9 mouse cellular contexts compared by ENCODE assay signal in the genomic region with DNA sequence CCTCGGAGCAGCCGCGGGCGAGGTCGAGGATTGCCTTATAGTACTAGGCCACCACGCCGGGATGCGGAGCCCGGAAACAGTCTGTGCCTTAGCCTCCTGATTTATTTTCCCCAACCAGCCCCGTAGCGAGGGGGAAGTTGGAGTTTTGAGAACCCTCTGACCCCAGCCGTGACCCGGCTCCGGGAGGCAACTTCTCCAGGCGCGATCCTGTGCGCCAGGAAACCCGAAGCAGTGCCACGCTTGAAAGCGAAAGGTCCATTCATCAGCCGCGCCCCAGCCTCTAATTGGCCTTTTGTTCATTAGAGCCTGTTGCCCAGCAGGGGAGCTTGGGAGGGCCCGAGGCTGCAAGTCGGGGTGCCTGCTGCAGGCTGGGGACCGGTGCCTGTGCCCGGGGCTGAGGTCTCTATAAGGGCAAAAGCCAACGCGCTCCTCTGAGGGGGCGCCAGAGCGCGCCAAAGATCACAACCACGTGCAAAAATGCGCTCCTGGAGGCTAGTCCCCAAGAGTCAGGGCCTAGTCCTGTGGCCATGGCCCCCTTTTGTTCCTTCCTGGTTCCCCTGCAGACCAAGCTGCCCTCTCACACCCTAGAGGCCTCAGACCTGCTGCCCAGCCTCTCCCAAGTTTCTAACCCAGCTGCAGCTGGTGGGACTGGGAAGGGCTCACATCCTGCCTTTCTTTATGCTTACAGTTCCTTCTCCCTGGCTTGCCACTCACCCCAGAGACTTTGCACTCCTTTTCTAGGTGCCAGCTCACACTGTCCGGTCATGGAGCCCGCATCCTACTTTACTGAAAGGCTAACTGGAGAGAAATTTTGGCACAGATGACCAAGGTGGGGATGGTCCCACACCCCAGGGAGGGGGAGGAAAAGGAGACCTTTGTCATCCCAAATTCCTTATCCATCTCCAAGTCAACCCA. TPM values are rescaled to one million over a fixed set of nuclear protein-coding genes. Genes with fewer than 3 reads are reported as not detected.
DNase-seq lines count a peak whose midpoint lies in the region; ATAC-seq and TF ChIP-seq lines count a peak whose summit lies in the region.
"Had no signal": no experiment of that assay in that cellular context is flagged by ENCODE, and none has a peak within 500 bp of the region (broad histone marks: within the 10 kb centered on the region; RNA-seq: fewer than 3 reads in every experiment).

No protein-coding gene starts in this region.

- no peak for DNase-seq in heart, postnatal 4 days
- peak; percentile 81 for DNase-seq in embryo, embryonic 10.5 days (ENCODE audit: low spot score)
- peak; percentile 52 for DNase-seq in hindbrain, postnatal 0 days (ENCODE audit: low spot score)
- DNase-seq in right cerebral cortex, adult 2 months (ENCODE audit: low spot score in 2 of 2): no peak
- DNase-seq in adipocyte (ENCODE audit: low spot score): no peak

- peak overlapping the region; percentile 42; the same call in 1 of the 2 replicates for H3K9ac ChIP-seq in heart, embryonic 13.5 days
- no peak overlapping the region for H3K9ac ChIP-seq in hindbrain, postnatal 0 days (replicated peaks; ENCODE audit: low read length)

- ATAC-seq in heart, embryonic 13.5 days (ENCODE audit: extremely low read depth, insufficient number of reproducible peaks, low FRiP score, low TSS enrichment): no peak
- 0 out of 2 replicates have a peak, but pooled peaks have one; percentile 29 for ATAC-seq in hindbrain, postnatal 0 days
- ATAC-seq in megakaryocyte progenitor cell, adult 5-6 weeks (replicated peaks; ENCODE audit: poor library complexity): peak; percentile 26; the same call in 1 of the 2 replicates
- no peak for ATAC-seq in inflammation-experienced regulatory T-cells, adult 6 months

- H3K4me1 ChIP-seq in heart, embryonic 13.5 days: peaks cover 21% of the 10 kb centered on the region
- H3K4me1 ChIP-seq in hindbrain, postnatal 0 days (ENCODE audit: insufficient read depth, low read length): no peaks in the 10 kb centered on the region

- no peaks in the 10 kb centered on the region for H3K36me3 ChIP-seq in heart, embryonic 13.5 days
- H3K36me3 ChIP-seq in hindbrain, postnatal 0 days (ENCODE audit: insufficient read depth, low read length): no peaks in the 10 kb centered on the region

- no peaks in the 10 kb centered on the region for H3K9me3 ChIP-seq in heart, embryonic 13.5 days
- no peaks in the 10 kb centered on the region for H3K9me3 ChIP-seq in hindbrain, postnatal 0 days (ENCODE audit: low read length)

- no peak overlapping the region for H3K27ac ChIP-seq in heart, embryonic 13.5 days (replicated peaks)
- no peak overlapping the region for H3K27ac ChIP-seq in hindbrain, postnatal 0 days

- 2% methylated on average over 35 of the region's 35 CpGs for WGBS in heart, embryonic 13.5 days
- under 1% methylated on average over 35 of the region's 35 CpGs for WGBS in hindbrain, postnatal 0 days

- H3K4me2 ChIP-seq in heart, embryonic 13.5 days: peak overlapping the region; percentile 68
- H3K4me2 ChIP-seq in hindbrain, postnatal 0 days (ENCODE audit: low read depth, low read length): peak overlapping the region; percentile 47

- peaks cover 98% of the 10 kb centered on the region for H3K27me3 ChIP-seq in heart, embryonic 13.5 days (replicated peaks)
- H3K27me3 ChIP-seq in hindbrain, postnatal 0 days (ENCODE audit: insufficient read depth, low read length): peaks cover 85% of the 10 kb centered on the region

- H3K4me3 ChIP-seq in heart, embryonic 13.5 days: peak overlapping the region; percentile 46
- H3K4me3 ChIP-seq in hindbrain, postnatal 0 days (ENCODE audit: low read length): peak overlapping the region; percentile 25
- H3K4me3 ChIP-seq: erythroblast, embryonic 14.5 days had no signal

- TF ChIP-seq CTCF in hindbrain, postnatal 0 days (IDR thresholded peaks at IDR 0.05; ENCODE audit: low read depth): peak; percentile 54

RNA-seq across cellular contexts. Expression of a gene that starts 11.1 kb away (rescaled TPM):
- polyA plus RNA-seq in heart, embryonic 13.5 days (2015; fragmentation: Nextera tagmentation; extraction: Ambion mirVana): not detected in 2 replicates
- total RNA-seq in heart, postnatal 4 days (2021): not detected
- 0.18 and 0.47 TPM in 2 replicates for total RNA-seq in hindbrain, postnatal 0 days (2014; rRNA removed)
- 0.08 and 0.15 TPM in 2 replicates for polyA plus RNA-seq in hindbrain, postnatal 0 days (2015; fragmentation: Nextera tagmentation; extraction: Ambion mirVana)
- not detected in 2 replicates for total RNA-seq in megakaryocyte progenitor cell, adult 5-6 weeks (2015)
- total RNA-seq in megakaryocyte progenitor cell, adult 5-6 weeks (2017): not detected in 2 replicates
- not detected for polyA plus RNA-seq in inflammation-experienced regulatory T-cells, adult 6 months (2017; shearing (Covaris generic))
- polyA plus RNA-seq: erythroblast, embryonic 14.5 days had no signal

Comparison
In these comparisons a context has a peak if more than half of its experiments do, and no peak if none do; other contexts are left out.
1. ATAC-seq: peak in hindbrain, postnatal 0 days (single experiment) and megakaryocyte progenitor cell, adult 5-6 weeks (single experiment); none in heart, embryonic 13.5 days (single experiment) and inflammation-experienced regulatory T-cells, adult 6 months (single experiment).
2. DNase-seq: peak in embryo, embryonic 10.5 days (single experiment) and hindbrain, postnatal 0 days (single experiment); none in heart, postnatal 4 days (single experiment), right cerebral cortex, adult 2 months (0 of 2) and adipocyte (single experiment).